Mouse (Mus musculus) mesoderm, embryonic 11.5 days (tissue): ENCODE data around the gene Lrriq4.

Experiments
- DNase-seq: peaks from one replicate; pipeline ENCODE4 v3.0.0-alpha.2; 2012; ENCODE audit warnings: low read depth, low spot score

The Lrriq4 gene

DNA sequence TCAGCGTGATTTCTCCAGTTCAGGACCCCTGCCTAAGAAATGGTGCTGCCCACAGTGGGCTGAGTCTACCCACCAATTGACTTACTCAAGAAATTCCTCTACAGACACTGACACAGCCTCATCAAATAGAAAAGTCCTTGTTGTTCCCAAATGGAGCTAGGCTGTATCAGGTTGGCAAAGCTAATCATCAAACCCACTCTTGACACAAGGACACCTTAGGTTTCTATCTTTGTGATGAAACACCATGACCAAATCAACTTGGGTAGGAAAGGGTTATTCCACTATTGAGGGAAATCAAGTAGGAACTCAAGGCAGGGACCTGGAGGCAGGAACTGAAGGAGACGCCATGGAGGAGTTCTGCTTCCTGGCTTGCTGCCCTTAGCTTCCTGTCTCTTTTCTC is at the start of gene Lrriq4:
Gene Lrriq4, plus strand, starts transcription at position 301 of the 400 bp plus-strand sequence.
- no peak for DNase-seq

DNA sequence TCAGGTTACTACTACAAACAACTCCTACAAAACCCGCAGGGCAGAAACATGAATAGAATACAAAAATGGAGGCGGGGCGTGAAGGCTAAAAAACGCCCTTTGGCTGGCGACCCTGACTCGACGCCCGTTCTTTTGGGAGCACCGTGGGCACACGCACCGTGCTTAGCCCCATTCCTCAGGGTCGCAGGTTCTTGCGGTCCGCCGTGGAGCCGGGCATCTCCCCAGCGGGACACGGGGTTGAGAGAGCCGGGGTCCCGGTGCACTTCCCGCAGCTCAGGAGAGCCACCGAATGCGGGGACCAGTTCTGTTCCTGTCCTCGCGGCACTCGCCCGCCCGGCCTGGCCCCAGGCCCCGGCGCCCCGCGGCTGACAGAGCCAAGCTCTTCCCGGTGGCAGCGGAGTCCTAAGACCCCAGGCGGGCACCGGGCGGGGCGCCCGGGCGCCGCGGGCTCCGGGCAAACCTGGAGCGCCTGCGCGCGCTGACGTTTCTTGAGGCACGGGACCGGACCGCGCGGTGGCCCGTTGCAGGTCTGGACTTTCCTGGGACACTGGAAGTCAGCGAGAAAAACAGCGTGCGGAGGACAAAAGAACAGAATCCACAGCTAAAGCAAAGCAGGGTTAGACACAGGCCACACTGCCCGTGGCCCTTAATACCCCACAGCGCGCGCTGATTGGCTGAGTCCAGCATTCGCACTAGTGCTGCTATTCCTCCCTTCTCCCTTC is 49.0 kb upstream of the Lrriq4 start:
- peak; percentile 50 for DNase-seq

GRCm38 (mm10) chr3:30597271-30597670 is 47.0 kb upstream of the Lrriq4 start:
- no peak for DNase-seq

DNA sequence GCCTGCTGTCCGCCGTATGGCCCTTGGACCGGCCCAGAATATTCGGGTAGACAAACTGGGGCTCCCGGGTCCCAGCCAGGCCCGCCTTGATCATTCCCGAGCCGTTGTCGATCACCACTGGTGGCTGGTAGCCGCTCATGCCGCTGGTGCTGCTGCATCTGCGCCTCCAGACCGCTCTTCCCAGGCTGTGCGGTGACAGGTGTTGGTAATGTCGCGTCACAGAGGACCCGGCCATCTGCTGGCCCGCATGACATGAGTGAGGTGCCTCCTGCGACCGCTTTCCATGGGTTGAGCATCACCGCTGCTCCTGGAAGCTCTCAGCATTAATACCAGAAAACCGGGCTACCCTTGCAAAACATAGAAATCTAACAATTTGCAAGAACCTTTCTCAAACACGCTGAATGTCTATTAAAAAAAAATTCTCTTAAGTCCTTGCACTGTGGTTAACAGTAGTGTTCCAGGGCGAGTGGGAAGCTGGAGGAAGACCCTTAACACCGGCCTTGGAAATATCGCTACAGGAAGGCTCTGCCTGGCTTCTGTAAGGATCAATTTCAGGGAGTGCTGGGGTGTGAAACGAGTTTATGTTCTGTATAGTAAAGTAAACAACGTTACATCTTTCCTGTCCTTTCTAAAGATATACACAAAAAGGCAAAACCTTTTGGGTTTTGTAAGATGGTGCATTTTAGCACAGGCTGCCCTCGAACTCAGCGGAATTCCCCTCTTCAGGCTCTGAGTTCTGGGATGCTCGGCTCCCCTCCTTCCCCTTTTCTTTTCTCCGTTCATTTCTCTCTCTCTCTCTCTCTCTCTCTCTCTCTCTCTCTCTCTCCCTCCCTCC is 44.4 kb upstream of the Lrriq4 start, which contains the start of gene Actrt3:
Gene Actrt3, minus strand, starts transcription at position 229 of the 835 bp plus-strand sequence.
- peak; percentile 68 for DNase-seq

- peak; percentile 49 for DNase-seq
Observed at GRCm38 (mm10) chr3:30600717-30601116, 43.6 kb upstream of the Lrriq4 start.

- DNase-seq = peak; percentile 90
Observed at GRCm38 (mm10) chr3:30601175-30601574, 43.1 kb upstream of the Lrriq4 start.

GRCm38 (mm10) chr3:30601610-30602064 is 42.7 kb upstream of the Lrriq4 start:
- no peak for DNase-seq

DNA sequence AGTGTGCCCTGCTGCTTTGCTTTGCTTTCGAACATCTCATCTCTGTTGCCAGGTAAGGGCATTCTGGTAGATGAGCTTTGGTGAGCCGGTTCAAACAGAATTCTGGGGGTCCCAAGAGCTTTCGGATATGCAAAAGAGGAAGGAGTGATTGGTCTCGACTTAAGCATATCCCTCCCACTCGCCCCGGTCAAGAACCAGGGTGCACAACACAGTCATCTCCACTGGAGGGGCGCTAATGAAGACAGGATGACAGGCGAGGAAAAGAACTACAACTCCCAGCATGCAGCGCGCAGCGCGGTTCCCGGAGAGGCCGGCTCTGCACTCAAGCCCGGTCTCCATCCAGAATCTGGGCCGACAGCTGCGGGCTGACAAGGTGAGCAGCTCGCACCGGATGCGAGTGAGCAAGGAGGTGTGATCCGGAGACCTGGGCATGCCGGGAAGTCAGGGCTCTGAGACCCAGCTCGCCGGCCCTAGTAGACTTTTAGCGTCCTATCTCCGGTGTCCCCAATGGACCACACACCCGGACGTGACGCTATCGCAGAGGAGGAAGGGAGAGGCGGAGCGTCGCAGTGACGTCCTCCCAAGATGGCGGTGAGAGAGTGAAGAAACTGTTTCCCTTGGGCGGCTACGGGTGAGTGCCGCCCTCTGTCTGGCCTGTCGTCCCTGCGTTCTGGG is 42.1 kb upstream of the Lrriq4 start, which contains the start of gene Mynn:
Gene Mynn, plus strand, starts transcription at position 1 of the 675 bp plus-strand sequence.
- peak; percentile 97 for DNase-seq

DNA sequence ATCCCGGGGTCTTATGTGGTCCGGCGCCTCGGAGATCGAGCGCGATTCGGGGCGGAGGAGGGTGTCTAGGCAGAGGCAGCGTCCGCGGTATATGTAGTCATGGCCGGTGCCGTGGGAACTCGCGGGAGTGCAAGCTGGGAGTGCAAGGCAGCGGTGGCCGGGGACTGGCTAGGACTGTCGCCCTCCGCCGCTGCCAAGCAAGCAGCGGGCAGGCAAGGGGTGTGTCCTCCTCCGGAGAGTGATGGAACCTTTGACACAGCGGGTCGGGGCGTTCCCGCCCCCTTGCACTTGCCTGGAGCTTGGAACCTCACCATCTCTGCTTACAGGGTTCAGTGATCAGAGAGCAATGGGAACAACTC is 41.6 kb upstream of the Lrriq4 start:
- DNase-seq = peak; percentile 81

DNA sequence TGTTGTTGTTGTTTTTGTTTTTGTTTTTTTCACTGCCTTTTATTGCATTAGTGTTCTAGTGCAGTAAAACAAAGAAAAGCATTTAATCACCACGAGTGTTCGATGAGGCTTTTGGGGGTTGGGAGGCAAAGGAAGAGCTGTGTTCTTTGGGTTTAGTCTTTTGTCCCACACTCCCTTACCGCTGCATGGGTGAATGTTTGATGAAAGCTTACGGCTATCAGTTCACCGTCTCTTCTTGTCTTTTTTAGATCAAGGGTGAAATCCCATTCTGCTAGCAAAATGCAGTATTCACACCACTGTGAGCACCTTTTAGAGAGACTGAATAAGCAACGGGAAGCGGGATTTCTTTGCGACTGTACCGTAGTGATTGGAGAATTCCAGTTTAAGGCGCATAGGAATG is 41.1 kb upstream of the Lrriq4 start:
- DNase-seq = no peak

DNA sequence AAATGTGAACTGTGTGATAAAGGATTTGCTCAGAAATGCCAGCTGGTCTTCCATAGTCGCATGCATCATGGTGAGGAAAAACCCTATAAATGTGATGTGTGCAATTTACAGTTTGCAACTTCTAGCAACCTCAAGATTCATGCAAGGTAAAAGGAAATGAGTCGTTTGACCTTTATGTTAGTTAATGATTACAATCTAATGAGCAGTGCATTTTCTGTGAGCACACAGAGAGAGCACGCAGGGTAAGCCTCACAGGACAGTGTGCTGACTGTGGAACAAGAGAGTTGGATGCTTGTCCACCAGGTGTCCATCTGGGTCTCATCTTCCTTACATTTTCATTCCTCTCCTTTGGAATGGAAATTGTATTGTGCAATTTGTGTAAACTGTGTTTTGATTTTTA is 35.3 kb upstream of the Lrriq4 start:
- DNase-seq = no peak

GRCm38 (mm10) chr3:30610930-30611329 is 33.4 kb upstream of the Lrriq4 start:
- DNase-seq = no peak

DNA sequence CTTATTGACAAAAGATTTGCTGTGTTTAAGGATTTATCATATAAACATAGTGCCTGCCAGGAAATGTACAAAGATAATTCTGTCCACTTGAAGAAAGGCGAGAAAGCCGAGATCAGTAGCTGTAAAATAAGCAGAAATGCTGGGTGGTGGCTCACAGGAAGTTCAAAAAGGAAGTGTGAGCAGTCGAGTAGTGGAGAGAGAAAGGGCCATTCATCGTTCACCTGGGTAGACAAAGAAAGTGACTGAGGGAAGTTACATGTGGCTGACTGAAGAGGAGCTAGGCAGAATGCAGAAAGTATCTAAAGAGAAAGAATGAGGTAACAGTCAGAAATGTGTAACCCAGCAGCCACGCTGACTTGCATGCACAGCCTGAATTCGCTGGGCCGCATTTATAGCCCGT is 24.2 kb upstream of the Lrriq4 start:
- DNase-seq = no peak

GRCm38 (mm10) chr3:30633681-30634080 is 10.6 kb upstream of the Lrriq4 start:
- no peak for DNase-seq

GRCm38 (mm10) chr3:30635629-30636028 is 8.7 kb upstream of the Lrriq4 start:
- no peak for DNase-seq

DNA sequence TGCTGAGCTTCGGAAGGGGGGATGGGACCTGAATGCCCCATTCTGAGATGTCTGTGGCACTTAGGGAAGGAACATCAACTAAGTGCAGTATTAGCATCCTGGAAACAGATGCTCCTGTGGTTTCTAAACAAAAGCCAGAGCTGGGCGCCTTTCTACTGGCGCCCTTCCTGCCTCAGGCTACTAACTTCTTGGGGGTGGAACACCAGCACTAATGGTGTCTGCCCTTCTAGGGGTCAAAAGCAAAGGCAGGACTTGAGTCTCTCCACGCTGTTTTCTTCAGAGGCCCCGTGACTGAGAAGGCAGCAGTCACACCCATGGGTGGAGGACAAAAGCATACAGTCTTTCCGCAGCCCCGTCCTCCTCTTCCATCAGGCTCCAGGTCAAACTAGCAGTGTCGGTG is 2.5 kb downstream of the Lrriq4 start:
- no peak for DNase-seq

DNA sequence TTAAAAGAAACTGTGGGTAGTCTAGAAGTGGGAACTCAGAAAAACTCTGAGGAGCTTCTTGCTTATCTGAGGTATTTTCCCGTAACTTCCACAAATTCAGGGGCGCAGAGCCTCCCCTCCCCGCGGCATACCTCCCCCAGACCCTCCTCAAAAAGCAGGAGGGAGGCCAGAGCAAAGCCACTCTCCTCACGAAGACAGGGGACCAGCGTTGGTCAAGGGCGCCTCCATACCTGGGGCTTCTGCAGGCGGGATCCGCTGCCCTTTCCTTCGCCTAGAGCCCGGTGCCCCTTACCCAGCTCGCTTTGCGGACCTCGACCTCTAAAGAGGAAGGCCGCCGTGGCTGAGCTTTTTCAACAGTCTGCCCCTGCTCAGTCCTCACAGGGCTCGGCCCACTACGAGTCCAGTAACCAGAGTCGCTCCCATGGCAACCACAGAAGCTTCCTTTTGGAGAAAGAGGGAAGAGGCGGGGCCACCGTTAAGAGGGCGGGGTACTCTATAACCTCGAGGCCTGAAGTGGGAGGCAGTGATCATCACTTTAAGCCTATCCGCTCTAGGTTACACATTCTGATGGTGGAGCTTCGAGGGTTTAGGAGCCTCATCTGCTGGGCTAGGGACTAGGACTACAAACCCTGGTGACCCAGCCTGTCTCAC is 3.3 kb downstream of the Lrriq4 start, which contains the start of gene Lrrc34:
Gene Lrrc34, minus strand, starts transcription at position 430 of the 651 bp plus-strand sequence.
- DNase-seq = peak; percentile 80

GRCm38 (mm10) chr3:30648466-30648865 is 4.2 kb downstream of the Lrriq4 start:
- no peak for DNase-seq

GRCm38 (mm10) chr3:30650062-30650841 is 5.9 kb downstream of the Lrriq4 start:
- peak; percentile 25 for DNase-seq

- DNase-seq = no peak
Observed at GRCm38 (mm10) chr3:30655937-30656336, 11.6 kb downstream of the Lrriq4 start.

GRCm38 (mm10) chr3:30658486-30658885 is 14.2 kb downstream of the Lrriq4 start:
- DNase-seq = no peak
